Mouse (Mus musculus) olfactory bulb, adult 2 months (tissue): ENCODE data around the gene Cd209a. TPM values are rescaled to one million over a fixed set of nuclear protein-coding genes. Genes with fewer than 3 reads are reported as not detected.
"Not testable (repeated sequence)": the region's sequence is repeated elsewhere in the genome, so short reads cannot be mapped to it uniquely, and the experiment has no call there.

Source experiments
- H3K27ac ChIP-seq: fragments of 200-500 bp; 2 replicates; pipeline ENCODE4 v1.5.1; 2012; ENCODE audit warnings: low read depth, low read length; ENCODE audit not compliant: insufficient read depth
- H3K4me1 ChIP-seq: fragments of 200-500 bp; 2 replicates; pipeline ENCODE4 v1.6.1; 2012; ENCODE audit warnings: low read length; ENCODE audit not compliant: control insufficient read depth, insufficient read depth
- H3K4me3 ChIP-seq: fragments of 200-500 bp; 2 replicates; pipeline ENCODE4 v1.5.1; 2012; ENCODE audit warnings: mild to moderate bottlenecking, low read depth, low read length, moderate library complexity; ENCODE audit not compliant: insufficient read depth
- CTCF ChIP-seq: fragments of 200-500 bp; IDR thresholded peaks from 2 replicates; pipeline ENCODE4 v1.5.1; 2012; ENCODE audit warnings: low read depth, mild to moderate bottlenecking, low read length, moderate library complexity; ENCODE audit not compliant: insufficient read depth
- POLR2A ChIP-seq: fragments of 200-500 bp; IDR thresholded peaks from 2 replicates; pipeline ENCODE4 v1.6.1; 2012; ENCODE audit warnings: mild to moderate bottlenecking, low read depth, low read length, moderate library complexity; ENCODE audit not compliant: insufficient read depth
- WGBS: fragments of 180-500 bp; shearing (Covaris S2); methylation state at CpG from one replicate; pipeline ENCODE4 v1.1.7; 2018; 5-methylcytosine and 5-hydroxymethylcytosine counted together
- polyA plus RNA-seq: library from polyadenylated mRNA; stranded (reverse); fragments of >200 nt; gene quantifications from 2 replicates; pipeline ENCODE4 v1.2.4, GENCODE M21; 2012; ENCODE audit warnings: low replicate concordance; ENCODE audit not compliant: missing spikeins, insufficient read depth, insufficient read length

Cd209a gene
- polyA plus RNA-seq, result not detected in 2 replicates

GRCm38 (mm10) chr8:3748761-3749160 is at the start of gene Cd209a:
Gene Cd209a (minus strand): TSS chr8:3748984.
- WGBS, result 91% methylated on average over 4 of the region's 4 CpGs
- Histone ChIP-seq H3K4me1 (no peaks in the 10 kb centered on the region), H3K27ac (no peak within 1 kb of the TSS), H3K4me3 (no peak within 1 kb of the TSS)
- TF ChIP-seq CTCF (no peak), POLR2A (no peak)

- WGBS, result 80% methylated on average over 5 of the region's 5 CpGs
- H3K4me3 ChIP-seq, H3K4me1 ChIP-seq, H3K27ac ChIP-seq: not testable (repeated sequence)
These were observed 19.9 kb upstream of the Cd209a start for GRCm38 (mm10) chr8:3768641-3769040.

GRCm38 (mm10) chr8:3754261-3754850 is 5.6 kb upstream of the Cd209a start:
- WGBS, result 75% methylated on average over 18 of the region's 18 CpGs
- Histone ChIP-seq H3K27ac (no peak overlapping the region), H3K4me3 (no peak overlapping the region), H3K4me1 (no peaks in the 10 kb centered on the region)
- TF ChIP-seq POLR2A (no peak), CTCF (no peak)

- no peak overlapping the region for H3K4me3 ChIP-seq
- no peaks in the 10 kb centered on the region for H3K4me1 ChIP-seq
- no peak overlapping the region for H3K27ac ChIP-seq
- WGBS, result 89% methylated on average over 2 of the region's 2 CpGs
- TF ChIP-seq CTCF, result no peak
- TF ChIP-seq POLR2A, result no peak
These were observed 11.8 kb downstream of the Cd209a start for GRCm38 (mm10) chr8:3736947-3737346.

- no peak overlapping the region for H3K27ac ChIP-seq
- TF ChIP-seq POLR2A (no peak), CTCF (no peak)
- no peaks in the 10 kb centered on the region for H3K4me1 ChIP-seq
- no peak overlapping the region for H3K4me3 ChIP-seq
- WGBS, result 89% methylated on average over 2 of the region's 2 CpGs
These were observed 13.2 kb downstream of the Cd209a start for GRCm38 (mm10) chr8:3735599-3735998.

- WGBS, result 39% methylated on average over 1 of the region's 1 CpGs
- TF ChIP-seq CTCF, result no peak
- no peak for TF ChIP-seq POLR2A
- H3K27ac ChIP-seq, result no peak overlapping the region
- H3K4me1 ChIP-seq, result no peaks in the 10 kb centered on the region
- H3K4me3 ChIP-seq, result no peak overlapping the region
These were observed 14.7 kb downstream of the Cd209a start for GRCm38 (mm10) chr8:3734084-3734483.

- no peak for TF ChIP-seq CTCF
- no peak for TF ChIP-seq POLR2A
- Histone ChIP-seq H3K4me1 (peaks cover 2% of the 10 kb centered on the region; the same call in 1 of the 2 replicates), H3K27ac (no peak overlapping the region), H3K4me3 (no peak overlapping the region)
- WGBS, result 5% methylated on average over 1 of the region's 1 CpGs
These were observed 27.7 kb downstream of the Cd209a start for GRCm38 (mm10) chr8:3721041-3721440.

- Histone ChIP-seq H3K4me1 (peaks cover 2% of the 10 kb centered on the region; the same call in 1 of the 2 replicates), H3K4me3 (no peak within 1 kb of the TSS), H3K27ac (no peak within 1 kb of the TSS)
- 67% methylated on average over 5 of the region's 5 CpGs for WGBS
- TF ChIP-seq CTCF (no peak), POLR2A (no peak)
These were observed 28.2 kb downstream of the Cd209a start, which contains the start of gene Clec4g for GRCm38 (mm10) chr8:3720551-3720950. Gene Clec4g (minus strand): TSS chr8:3720651.

GRCm38 (mm10) chr8:3718559-3718958 is 30.2 kb downstream of the Cd209a start:
- WGBS, result 17% methylated on average over 14 of the region's 14 CpGs
- Histone ChIP-seq H3K4me3 (no peak overlapping the region), H3K27ac (no peak overlapping the region), H3K4me1 (peaks cover 2% of the 10 kb centered on the region; the same call in 1 of the 2 replicates)
- no peak for TF ChIP-seq POLR2A
- peak; percentile 69 for TF ChIP-seq CTCF
